Mouse (Mus musculus): ENCODE data around the gene Esyt1. TPM values are rescaled to one million over a fixed set of nuclear protein-coding genes. Genes with fewer than 3 reads are reported as not detected.
"Not testable (repeated sequence)": the region's sequence is repeated elsewhere in the genome, so short reads cannot be mapped to it uniquely, and the experiment has no call there.

Esyt1 gene
- total RNA-seq, 2 experiments from 2014 or later, result 8.1 to 9.3 TPM

DNA sequence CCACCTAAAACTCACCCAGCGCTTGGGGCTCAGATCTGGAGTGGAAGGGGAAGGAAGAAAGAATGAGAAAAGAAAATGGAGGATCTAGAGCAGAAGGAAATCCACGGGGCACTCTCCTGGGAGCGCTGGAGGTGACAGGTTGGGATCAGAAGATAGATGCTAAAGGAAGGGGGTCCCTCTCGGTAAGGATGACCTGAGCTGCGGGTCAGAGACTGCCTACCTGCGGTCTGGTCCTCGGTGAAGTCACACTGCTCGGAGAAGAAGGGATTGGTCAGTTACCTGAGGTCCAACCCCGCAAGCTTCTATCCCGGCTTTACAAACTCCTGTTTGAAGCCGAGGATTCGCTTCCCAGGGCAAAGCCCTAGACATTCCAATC, 32.4 kb downstream of the Esyt1 start:
- no peak for DNase-seq (ENCODE audit: low spot score in 2 of 2)
- intact Hi-C loops (cut with DNase I), result loop anchor here (5.0 kb wide), 1 partner anchor 44 kb away; no protein-coding TSS in a partner anchor

DNA sequence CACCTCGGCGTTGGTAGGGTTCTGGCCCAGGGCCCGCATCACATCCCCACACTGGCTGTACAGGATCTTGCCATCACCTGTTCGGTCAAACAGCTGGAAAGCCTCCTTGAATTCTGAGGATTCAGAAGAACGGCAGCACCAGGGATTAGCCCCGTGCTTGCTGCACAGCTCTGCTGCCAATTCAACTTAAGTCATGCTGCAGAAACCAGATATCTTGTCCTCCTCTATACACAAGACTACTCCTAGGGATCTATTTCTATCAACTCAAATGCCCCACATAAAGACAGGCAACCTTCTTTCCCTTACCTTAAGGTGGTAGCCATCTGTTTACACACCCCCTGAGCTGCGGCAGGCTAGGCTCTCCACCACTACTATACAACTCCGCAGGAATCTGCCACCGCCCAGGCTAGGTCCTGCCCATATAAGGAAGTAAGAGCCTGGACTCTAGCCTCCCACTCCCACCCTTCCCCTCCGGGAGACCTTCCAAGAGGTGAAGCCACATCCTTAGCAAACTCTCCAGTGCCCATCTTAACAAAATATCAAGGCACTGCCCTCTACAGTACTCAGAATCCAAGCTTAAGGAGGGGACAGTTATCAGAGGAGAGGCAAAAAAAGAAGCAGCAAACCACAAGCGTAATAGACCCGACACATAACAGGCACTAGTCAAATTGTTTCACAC, 32.9 kb downstream of the Esyt1 start:
- intact Hi-C loops (cut with DNase I), result loop anchor here (5.0 kb wide), 1 partner anchor 45 kb away; no protein-coding TSS in a partner anchor
- DNase-seq (ENCODE audit: low spot score in 2 of 2), result peak; percentile 58 to 61

GRCm38 (mm10) chr10:128492051-128492450, 33.6 kb downstream of the Esyt1 start:
- intact Hi-C loops (cut with DNase I), result loop anchor here (5.0 kb wide), 1 partner anchor 45 kb away; no protein-coding TSS in a partner anchor
- DNase-seq (ENCODE audit: low spot score in 2 of 2), result not testable (repeated sequence)

DNA sequence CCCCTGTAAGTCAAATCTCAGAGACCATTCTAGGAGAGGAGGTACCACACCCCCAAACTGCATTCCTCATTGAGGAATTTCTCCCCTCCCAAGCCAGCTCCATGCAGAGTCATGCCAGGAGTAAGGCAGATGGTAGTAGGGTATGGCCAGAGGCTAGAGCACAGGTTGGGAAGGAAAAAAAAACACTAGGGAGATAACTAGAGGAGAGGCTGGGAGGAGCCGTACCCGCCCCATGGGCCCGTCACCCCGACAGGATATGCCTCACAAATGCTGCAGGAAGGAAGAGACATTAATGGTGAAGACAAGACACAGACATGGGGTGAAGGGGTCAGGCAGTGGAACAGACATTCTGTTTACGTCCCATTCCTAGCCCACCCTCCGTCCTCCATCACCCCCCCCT, 34.2 kb downstream of the Esyt1 start:
- intact Hi-C loops (cut with DNase I), result loop anchor here (5.0 kb wide), 1 partner anchor 46 kb away; no protein-coding TSS in a partner anchor

GRCm38 (mm10) chr10:128490912-128491311, 34.8 kb downstream of the Esyt1 start:
- DNase-seq (ENCODE audit: low spot score in 2 of 2), result no peak

More for the DNA sequence above, 34.2 kb downstream of the Esyt1 start:
- no peak for DNase-seq (ENCODE audit: low spot score in 2 of 2)

DNA sequence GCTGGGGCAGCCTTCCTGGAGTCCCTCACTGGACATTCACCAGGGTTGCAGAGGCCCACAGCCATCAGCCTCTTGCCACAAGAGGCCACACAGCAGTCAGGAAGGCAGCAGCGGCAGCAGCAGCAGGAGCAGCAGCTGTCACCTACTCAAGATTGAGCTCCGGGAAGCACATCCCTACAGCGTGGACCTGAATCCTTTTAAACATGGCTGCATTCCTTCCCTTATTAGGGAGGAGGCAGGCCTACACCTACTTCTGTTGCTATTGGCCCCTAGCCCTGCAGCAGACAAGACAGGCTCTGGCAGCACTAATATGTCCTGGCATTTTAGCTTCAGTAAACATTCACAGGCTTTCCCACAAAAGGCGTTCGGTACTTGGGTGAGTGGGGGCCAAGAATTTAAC, 35.4 kb downstream of the Esyt1 start:
- intact Hi-C loops (cut with DNase I), result loop anchor here (5.0 kb wide), 1 partner anchor 47 kb away; no protein-coding TSS in a partner anchor
- no peak for DNase-seq (ENCODE audit: low spot score in 2 of 2)

More at GRCm38 (mm10) chr10:128490912-128491311, 34.8 kb downstream of the Esyt1 start:
- intact Hi-C loops (cut with DNase I), result loop anchor here (5.0 kb wide), 1 partner anchor 46 kb away; no protein-coding TSS in a partner anchor

DNA sequence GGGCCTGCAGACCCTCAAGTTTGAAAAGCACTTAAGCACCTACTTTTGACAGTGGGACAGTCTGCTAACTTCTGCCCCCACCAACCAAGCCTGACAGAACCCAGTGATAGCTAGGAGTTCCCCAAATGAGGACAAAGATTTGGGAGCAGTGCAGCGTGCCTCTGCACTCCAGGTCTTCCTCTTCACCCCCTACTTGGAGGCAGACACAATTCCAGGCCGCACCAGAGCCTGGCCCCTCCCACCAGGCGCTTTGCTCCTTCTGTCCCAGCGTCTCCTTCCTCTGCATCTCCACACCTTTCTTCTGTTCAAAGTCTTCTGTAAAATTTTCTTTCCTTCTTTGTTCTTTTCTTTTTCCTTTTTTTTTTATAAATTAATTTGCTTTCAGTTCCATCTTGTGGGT, 35.9 kb downstream of the Esyt1 start:
- intact Hi-C loops (cut with DNase I), result loop anchor here (5.0 kb wide), 1 partner anchor 48 kb away; no protein-coding TSS in a partner anchor
- DNase-seq (ENCODE audit: low spot score in 2 of 2), result no peak

DNA sequence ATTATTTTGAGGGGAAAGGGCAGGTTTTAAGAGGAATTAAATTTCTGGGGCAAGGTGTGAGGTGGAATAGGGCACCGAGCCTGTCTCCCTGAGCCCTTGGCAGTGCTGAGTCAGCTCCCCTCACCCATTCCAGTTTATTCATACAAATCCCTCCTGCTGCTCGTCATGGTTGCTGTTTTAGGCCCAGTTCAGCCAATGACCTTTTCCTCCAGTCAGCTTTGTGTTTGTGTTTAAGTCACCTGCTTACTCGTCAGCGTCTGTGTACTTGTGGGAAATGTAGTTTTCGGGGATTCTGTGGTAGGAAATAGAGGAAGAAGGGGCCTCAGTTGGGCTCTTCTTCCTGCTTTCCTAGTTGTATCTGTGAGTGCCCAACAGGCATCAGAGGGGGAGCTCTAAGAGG, 36.3 kb downstream of the Esyt1 start:
- intact Hi-C loops (cut with DNase I), result no loop called here
- DNase-seq (ENCODE audit: low spot score in 2 of 2), result peak in 1 of 2 experiments; percentile 44

DNA sequence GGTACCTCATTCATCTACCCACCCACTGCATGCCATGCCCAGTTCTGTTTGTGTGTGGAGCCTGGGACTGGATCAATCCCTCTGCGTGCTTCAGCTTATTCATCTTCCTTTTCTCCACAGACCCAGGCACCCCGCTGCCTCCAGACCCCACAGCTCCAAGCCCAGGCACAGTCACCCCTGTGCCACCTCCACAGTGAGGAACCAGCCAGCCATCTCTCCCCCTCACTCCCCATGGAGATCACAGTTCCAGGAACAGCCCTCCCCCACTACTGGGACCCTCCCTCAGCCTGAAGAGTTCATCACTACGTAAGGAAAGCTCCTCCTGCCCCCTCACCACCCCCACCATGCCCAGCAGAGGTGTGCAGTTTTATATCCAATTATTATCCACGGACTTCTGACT, 36.9 kb downstream of the Esyt1 start:
- intact Hi-C loops (cut with DNase I), result no loop called here
- DNase-seq (ENCODE audit: low spot score in 2 of 2), result no peak

GRCm38 (mm10) chr10:128487861-128488712, 37.6 kb downstream of the Esyt1 start:
- no peak for DNase-seq (ENCODE audit: low spot score in 2 of 2)
- intact Hi-C loops (cut with DNase I), result no loop called here

DNA sequence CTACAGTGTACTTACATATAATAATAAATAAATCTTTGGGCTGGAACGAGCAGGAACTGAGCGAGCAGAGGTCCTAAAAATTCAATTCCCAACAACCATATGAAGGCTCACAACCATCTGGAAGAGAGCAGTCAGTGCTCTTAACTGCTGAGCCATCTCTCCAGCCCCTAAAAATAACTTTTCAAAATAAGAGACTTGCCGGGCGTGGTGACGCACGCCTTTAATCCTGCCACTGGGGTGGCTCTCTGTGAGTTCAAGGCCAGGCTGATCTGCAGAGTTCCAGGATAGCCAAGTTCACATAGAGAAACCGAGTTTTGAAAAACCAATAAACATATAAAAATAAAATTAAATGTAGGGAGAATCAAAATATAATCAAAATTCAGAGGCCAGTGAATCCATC, 39.3 kb downstream of the Esyt1 start:
- no peak for DNase-seq (ENCODE audit: low spot score in 2 of 2)
- intact Hi-C loops (cut with DNase I), result no loop called here

DNA sequence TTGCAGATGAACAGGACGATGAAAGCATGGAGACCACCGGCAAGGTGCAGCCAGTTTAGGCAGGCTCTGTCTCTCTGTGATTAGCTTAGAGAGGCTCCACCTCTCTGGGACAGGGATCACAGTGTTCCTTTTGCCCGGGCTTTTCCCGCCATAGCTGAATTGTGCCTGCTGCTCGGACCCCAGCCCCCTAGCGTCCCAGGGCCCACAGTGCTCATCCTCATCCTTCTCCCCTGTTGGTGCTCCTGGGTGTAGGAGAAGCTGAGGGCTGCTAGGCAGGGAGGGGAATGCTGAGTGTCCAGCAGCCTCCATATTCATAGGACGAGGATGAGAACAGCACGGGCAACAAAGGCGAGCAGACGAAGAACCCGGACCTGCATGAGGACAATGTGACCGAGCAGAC, 51.3 kb downstream of the Esyt1 start:
- DNase-seq (ENCODE audit: low spot score in 2 of 2), result no peak
- intact Hi-C loops (cut with DNase I), result no loop called here

DNA sequence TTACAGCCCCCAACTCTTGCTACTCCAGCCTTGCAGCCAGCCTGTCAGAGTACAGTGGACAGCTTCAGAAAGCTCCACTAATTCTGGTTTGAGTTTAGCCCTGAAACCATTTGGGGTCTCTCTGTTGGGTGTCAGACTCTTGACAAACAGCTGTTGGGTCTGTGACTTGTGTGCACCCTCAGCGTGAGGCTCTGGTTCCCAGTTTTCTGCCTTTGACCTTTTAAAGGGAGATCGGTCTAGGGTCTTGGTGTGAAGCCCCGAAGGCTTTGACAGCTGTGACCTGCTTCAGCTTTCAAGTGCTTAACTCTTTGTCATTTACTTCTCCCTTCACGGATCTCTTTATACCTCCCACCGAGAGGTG, 65.4 kb downstream of the Esyt1 start:
- intact Hi-C loops (cut with DNase I), result no loop called here
- no peak for DNase-seq (ENCODE audit: low spot score in 2 of 2)

Small RNA genes lying within 50 kb of the gene (microRNA-seq; reads per million reads assigned to microRNA genes)
- gene Gm47275 (0 reads per million in 2 experiments), gene Mir6916 (0 to 1.1 reads per million in 2 experiments)

Other genes starting within 250 kb of the Esyt1 start
- 1 to 10 TPM in 1 of 2 experiments, under 1 TPM in 1; 0.97 to 1.4 TPM for gene Il23a, start 227.1 kb downstream of the Esyt1 start, total RNA-seq (2021)
- gene Pan2, start 222.5 kb downstream of the Esyt1 start, total RNA-seq (2021), result 10 to 100 TPM; 13.3 to 13.4 TPM
- 10 to 100 TPM; 65.9 to 68.9 TPM for gene Cnpy2, start 203.4 kb downstream of the Esyt1 start, total RNA-seq (2021)
- 100 to 1,000 TPM; 269 to 271 TPM for gene Cs, start 188.1 kb downstream of the Esyt1 start, total RNA-seq (2021)
- gene Coq10a, start 156.9 kb downstream of the Esyt1 start, total RNA-seq (2021), result 10 to 100 TPM; 72.0 to 74.4 TPM
- 10 to 100 TPM; 80.3 to 84.3 TPM for gene Ankrd52, start 148.8 kb downstream of the Esyt1 start, total RNA-seq (2021)
- gene Slc39a5, start 124.6 kb downstream of the Esyt1 start, total RNA-seq (2021), result 1 to 10 TPM in 1 of 2 experiments, not detected in 1; 1.0 TPM
- gene Nabp2, start 114.4 kb downstream of the Esyt1 start, total RNA-seq (2021), result 10 to 100 TPM; 88.3 to 92.5 TPM
- 10 to 100 TPM; 75.0 to 77.2 TPM for gene Rnf41, start 114.2 kb downstream of the Esyt1 start, total RNA-seq (2021)
- gene Smarcc2, start 66.6 kb downstream of the Esyt1 start, total RNA-seq (2021), result 100 to 1,000 TPM; 199 to 211 TPM
- gene Myl6, start 31.7 kb downstream of the Esyt1 start, total RNA-seq (2021), result 100 to 1,000 TPM; 606 to 662 TPM
- 10 to 100 TPM; 19.1 to 21.7 TPM for gene Myl6b, start 27.2 kb downstream of the Esyt1 start, total RNA-seq (2021)
- 10 to 100 TPM; 11.4 to 12.0 TPM for gene Zc3h10, start 21.9 kb upstream of the Esyt1 start, total RNA-seq (2021)
- gene Rpl41, start 23.4 kb upstream of the Esyt1 start, total RNA-seq (2021), result 1,000 to 10,000 TPM; 1,939 to 2,055 TPM
- 10 to 100 TPM; 67.1 to 68.6 TPM for gene Pa2g4, start 40.1 kb upstream of the Esyt1 start, total RNA-seq (2021)
- 1 to 10 TPM; 3.3 to 4.9 TPM for gene Erbb3, start 63.8 kb upstream of the Esyt1 start, total RNA-seq (2021)
- gene Rps26, start 100.9 kb upstream of the Esyt1 start, total RNA-seq (2021), result 100 to 1,000 TPM; 299 to 305 TPM
- gene Ikzf4, start 120.1 kb upstream of the Esyt1 start, total RNA-seq (2021), result 10 to 100 TPM; 15.4 to 15.9 TPM
- 10 to 100 TPM; 11.2 to 11.8 TPM for gene Suox, start 148.2 kb upstream of the Esyt1 start, total RNA-seq (2021)
- gene Rab5b, start 170.4 kb upstream of the Esyt1 start, total RNA-seq (2021), result 100 to 1,000 TPM; 117 to 123 TPM
- gene Pmel, start 178.3 kb upstream of the Esyt1 start, total RNA-seq (2021), result 1 to 10 TPM in 1 of 2 experiments, under 1 TPM in 1; 0.97 to 1.2 TPM
- 1 to 10 TPM; 4.7 to 5.1 TPM for gene Cdk2, start 179.2 kb upstream of the Esyt1 start, total RNA-seq (2021)
- gene Dgka, start 219.0 kb upstream of the Esyt1 start, total RNA-seq (2021), result 1 to 10 TPM; 4.8 to 6.3 TPM
- gene Pym1, start 222.0 kb upstream of the Esyt1 start, total RNA-seq (2021), result 10 to 100 TPM; 30.7 to 32.7 TPM

All from left cerebral cortex, postnatal 14 days (tissue).